Mouse (Mus musculus): ENCODE data around the gene Zmynd12. TPM values are rescaled to one million over a fixed set of nuclear protein-coding genes. Genes with fewer than 3 reads are reported as not detected.
A peak's percentile ranks its signal among the peaks of the same experiment; 100 is the strongest.

Gene Zmynd12
- not detected for polyA plus RNA-seq (2017; shearing (Covaris generic))

GRCm38 (mm10) chr4:119422294-119422964, at the start of gene Zmynd12, which contains the start of gene Ppcs:
TSS of gene Zmynd12 (plus strand) at chr4:119422814.
TSS of gene Ppcs (minus strand) at chr4:119422420.
- peak; percentile 93 for ATAC-seq

- no peak for ATAC-seq
Observed at GRCm38 (mm10) chr4:119381471-119382190, 41.0 kb upstream of the Zmynd12 start.

- ATAC-seq = no peak
Observed at GRCm38 (mm10) chr4:119389184-119389583, 33.4 kb upstream of the Zmynd12 start.

- ATAC-seq = no peak
Observed at GRCm38 (mm10) chr4:119390369-119390768, 32.2 kb upstream of the Zmynd12 start.

- ATAC-seq = no peak
Observed at GRCm38 (mm10) chr4:119398751-119399150, 23.9 kb upstream of the Zmynd12 start.

GRCm38 (mm10) chr4:119400896-119401295, 21.7 kb upstream of the Zmynd12 start:
- no peak for ATAC-seq

GRCm38 (mm10) chr4:119403431-119403830, 19.2 kb upstream of the Zmynd12 start:
- no peak for ATAC-seq

- ATAC-seq = no peak
Observed at GRCm38 (mm10) chr4:119411877-119412650, 10.6 kb upstream of the Zmynd12 start.

- no peak for ATAC-seq
Observed at GRCm38 (mm10) chr4:119412791-119413190, 9.8 kb upstream of the Zmynd12 start.

- peak; percentile 100 for ATAC-seq
Observed at GRCm38 (mm10) chr4:119415072-119415753, 7.4 kb upstream of the Zmynd12 start, which contains the start of gene Ccdc30. TSS of gene Ccdc30 (minus strand) at chr4:119415521.

GRCm38 (mm10) chr4:119417270-119417669, 5.3 kb upstream of the Zmynd12 start:
- ATAC-seq = no peak

GRCm38 (mm10) chr4:119417894-119418293, 4.7 kb upstream of the Zmynd12 start:
- ATAC-seq = no peak

GRCm38 (mm10) chr4:119421191-119421590, 1.4 kb upstream of the Zmynd12 start:
- no peak for ATAC-seq

GRCm38 (mm10) chr4:119421921-119422293, 707 bp upstream of the Zmynd12 start:
- ATAC-seq = peak; percentile 49

- no peak for ATAC-seq
Observed at GRCm38 (mm10) chr4:119425077-119425476, 2.5 kb downstream of the Zmynd12 start.

- ATAC-seq = no peak
Observed at GRCm38 (mm10) chr4:119425601-119426000, 3.0 kb downstream of the Zmynd12 start.

- ATAC-seq = no peak
Observed at GRCm38 (mm10) chr4:119427680-119428079, 5.1 kb downstream of the Zmynd12 start.

- ATAC-seq = peak; percentile 76
Observed at GRCm38 (mm10) chr4:119430678-119431077, 8.1 kb downstream of the Zmynd12 start.

- ATAC-seq = no peak
Observed at GRCm38 (mm10) chr4:119437936-119438335, 15.3 kb downstream of the Zmynd12 start.

GRCm38 (mm10) chr4:119441836-119442235, 19.2 kb downstream of the Zmynd12 start:
- no peak for ATAC-seq

GRCm38 (mm10) chr4:119442539-119442938, 19.9 kb downstream of the Zmynd12 start:
- no peak for ATAC-seq

- ATAC-seq = no peak
Observed at GRCm38 (mm10) chr4:119447261-119447660, 24.6 kb downstream of the Zmynd12 start.

GRCm38 (mm10) chr4:119447786-119448185, 25.2 kb downstream of the Zmynd12 start:
- ATAC-seq = no peak

All from inflammation-experienced regulatory T-cells, adult 6 months (primary cell).